Mouse (Mus musculus) kidney, embryonic 16.5 days (tissue): Measurements from ENCODE around the gene Sccpdh. TPM values are rescaled to one million over a fixed set of nuclear protein-coding genes. Genes with fewer than 3 reads are reported as not detected.
"Not testable (repeated sequence)": the region's sequence is repeated elsewhere in the genome, so short reads cannot be mapped to it uniquely, and the experiment has no call there.

ENCODE experiments used
- ATAC-seq: fragments of 200-750 bp; cut with Nextera tagmentation; 2 replicates; pipeline ENCODE4 v1.8.0; 2017; ENCODE audit warnings: moderate TSS enrichment; ENCODE audit not compliant: low FRiP score, low TSS enrichment
- H3K27ac ChIP-seq: fragments of 300-500 bp; sonication (generic); 2 replicates; pipeline ENCODE4 v1.5.1; 2014; ENCODE audit warnings: low read length
- H3K27me3 ChIP-seq: fragments of 300-500 bp; sonication (generic); 2 replicates; pipeline ENCODE4 v1.6.1; 2014; ENCODE audit warnings: low read length, control low read depth, mixed read lengths; ENCODE audit not compliant: insufficient read depth
- H3K36me3 ChIP-seq: fragments of 300-500 bp; sonication (generic); 2 replicates; pipeline ENCODE4 v1.6.1; 2014; ENCODE audit warnings: low read length, control low read depth, mixed read lengths; ENCODE audit not compliant: insufficient read depth
- H3K4me1 ChIP-seq: fragments of 300-500 bp; sonication (generic); 2 replicates; pipeline ENCODE4 v1.6.1; 2014; ENCODE audit warnings: low read length, control low read depth, mixed read lengths; ENCODE audit not compliant: insufficient read depth
- H3K4me2 ChIP-seq: fragments of 300-500 bp; sonication (generic); replicated peaks from 2 replicates; pipeline ENCODE4 v1.6.1; 2014; ENCODE audit warnings: low read depth, low read length
- H3K4me3 ChIP-seq: fragments of 300-500 bp; sonication (generic); 2 replicates; pipeline ENCODE4 v1.5.1; 2014; ENCODE audit warnings: mild to moderate bottlenecking, low read length
- H3K9ac ChIP-seq: fragments of 300-500 bp; sonication (generic); replicated peaks from 2 replicates; pipeline ENCODE4 v1.6.1; 2014; ENCODE audit warnings: low read length
- H3K9me3 ChIP-seq: fragments of 300-500 bp; sonication (generic); 2 replicates; pipeline ENCODE4 v1.6.1; 2016; ENCODE audit warnings: low read length, control low read depth
- WGBS: fragments of 180-500 bp; shearing (Covaris S2); extraction: QIAGEN DNeasy Blood & Tissue Kit; methylation state at CpG from one replicate; pipeline ENCODE4 v1.1.7; 2014; 5-methylcytosine and 5-hydroxymethylcytosine counted together
- polyA plus RNA-seq: library from polyadenylated mRNA; unstranded; fragments of >200 nt; fragmentation: Nextera tagmentation; extraction: Ambion mirVana; gene quantifications from 2 replicates; pipeline ENCODE4 v1.2.1, GENCODE M21; 2015

The Sccpdh gene
- polyA plus RNA-seq, 1 experiment from 2014 or later: 76.2 TPM

DNA sequence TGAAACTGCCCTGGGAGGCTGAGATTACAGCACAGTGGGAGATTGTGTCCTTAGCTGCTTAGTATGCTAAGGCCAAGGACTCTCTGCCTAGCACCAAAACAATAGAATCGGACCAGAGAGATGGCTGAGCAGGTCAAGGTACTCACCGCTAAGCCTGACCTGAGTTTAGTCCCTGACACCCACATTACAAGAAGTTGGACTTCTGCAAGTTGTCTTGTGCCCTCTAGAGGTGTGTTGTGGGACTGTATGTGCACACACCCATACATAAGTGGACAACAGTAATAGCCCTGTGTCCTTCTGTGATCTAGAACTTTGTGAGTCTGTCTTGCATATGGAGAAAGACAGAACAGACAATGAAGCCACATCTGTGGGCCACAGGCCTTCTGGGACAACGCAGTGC, 33.9 kb upstream of the Sccpdh start:
- Histone ChIP-seq H3K27me3 (no peaks in the 10 kb centered on the region), H3K9me3 (no peaks in the 10 kb centered on the region), H3K4me3 (no peak overlapping the region), H3K27ac (no peak overlapping the region), H3K9ac (no peak overlapping the region), H3K36me3 (no peaks in the 10 kb centered on the region), H3K4me2 (no peak overlapping the region), H3K4me1 (no peaks in the 10 kb centered on the region)
- ATAC-seq: no peak
- WGBS: 84% methylated on average over 3 of the region's 3 CpGs

DNA sequence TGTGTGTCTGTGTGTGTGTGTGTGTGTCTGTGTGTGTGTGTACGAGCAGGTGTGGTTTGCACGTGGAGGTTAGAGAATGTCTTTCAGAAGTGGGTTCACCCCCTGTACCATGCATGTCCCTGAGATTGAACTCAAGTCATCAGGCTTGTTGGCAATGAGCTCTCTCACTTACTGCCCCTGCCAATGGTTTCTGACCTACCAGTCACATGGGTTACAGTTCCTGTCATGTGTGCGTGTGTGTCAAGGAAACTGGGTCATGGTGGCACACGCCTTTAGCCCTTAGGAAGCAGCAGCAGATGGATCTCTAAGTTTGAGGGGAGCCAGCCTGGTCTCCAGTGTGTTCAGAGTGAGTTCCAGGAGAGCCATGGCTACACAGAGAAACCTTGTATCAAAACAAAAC, 25.3 kb upstream of the Sccpdh start:
- no peak for ATAC-seq
- H3K27ac ChIP-seq: no peak overlapping the region
- WGBS: 82% methylated on average over 4 of the region's 4 CpGs

DNA sequence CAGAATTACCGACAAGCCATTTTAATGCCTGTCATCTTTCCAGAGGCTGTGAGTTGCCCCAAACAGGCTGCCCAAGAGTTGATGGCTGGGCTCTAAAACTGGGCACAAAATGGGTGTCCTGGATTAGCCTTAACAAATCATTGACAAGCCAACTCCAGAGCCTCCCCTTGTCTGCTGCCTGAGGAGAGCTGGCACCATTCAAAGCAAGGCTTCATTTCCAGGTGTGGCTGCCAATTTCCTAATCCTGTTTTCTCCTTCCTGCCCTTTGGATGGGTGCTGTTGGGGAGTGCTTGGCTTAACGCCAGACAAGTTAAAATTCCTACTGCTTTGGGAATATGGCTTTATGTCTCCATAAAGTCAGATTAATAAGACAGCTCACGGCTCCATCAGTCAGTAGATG, 23.9 kb upstream of the Sccpdh start:
- H3K36me3 ChIP-seq: no peaks in the 10 kb centered on the region
- no peaks in the 10 kb centered on the region for H3K9me3 ChIP-seq
- H3K4me3 ChIP-seq: no peak overlapping the region
- H3K4me2 ChIP-seq: no peak overlapping the region
- no peak overlapping the region for H3K27ac ChIP-seq
- H3K27me3 ChIP-seq: no peaks in the 10 kb centered on the region
- 65% methylated on average over 3 of the region's 3 CpGs for WGBS
- no peaks in the 10 kb centered on the region for H3K4me1 ChIP-seq
- no peak for ATAC-seq
- H3K9ac ChIP-seq: no peak overlapping the region

More for the DNA sequence above, 25.3 kb upstream of the Sccpdh start:
- Histone ChIP-seq H3K27me3 (no peaks in the 10 kb centered on the region), H3K9me3 (no peaks in the 10 kb centered on the region), H3K4me2 (no peak overlapping the region), H3K4me1 (no peaks in the 10 kb centered on the region), H3K36me3 (no peaks in the 10 kb centered on the region), H3K9ac (no peak overlapping the region), H3K4me3 (no peak overlapping the region)

DNA sequence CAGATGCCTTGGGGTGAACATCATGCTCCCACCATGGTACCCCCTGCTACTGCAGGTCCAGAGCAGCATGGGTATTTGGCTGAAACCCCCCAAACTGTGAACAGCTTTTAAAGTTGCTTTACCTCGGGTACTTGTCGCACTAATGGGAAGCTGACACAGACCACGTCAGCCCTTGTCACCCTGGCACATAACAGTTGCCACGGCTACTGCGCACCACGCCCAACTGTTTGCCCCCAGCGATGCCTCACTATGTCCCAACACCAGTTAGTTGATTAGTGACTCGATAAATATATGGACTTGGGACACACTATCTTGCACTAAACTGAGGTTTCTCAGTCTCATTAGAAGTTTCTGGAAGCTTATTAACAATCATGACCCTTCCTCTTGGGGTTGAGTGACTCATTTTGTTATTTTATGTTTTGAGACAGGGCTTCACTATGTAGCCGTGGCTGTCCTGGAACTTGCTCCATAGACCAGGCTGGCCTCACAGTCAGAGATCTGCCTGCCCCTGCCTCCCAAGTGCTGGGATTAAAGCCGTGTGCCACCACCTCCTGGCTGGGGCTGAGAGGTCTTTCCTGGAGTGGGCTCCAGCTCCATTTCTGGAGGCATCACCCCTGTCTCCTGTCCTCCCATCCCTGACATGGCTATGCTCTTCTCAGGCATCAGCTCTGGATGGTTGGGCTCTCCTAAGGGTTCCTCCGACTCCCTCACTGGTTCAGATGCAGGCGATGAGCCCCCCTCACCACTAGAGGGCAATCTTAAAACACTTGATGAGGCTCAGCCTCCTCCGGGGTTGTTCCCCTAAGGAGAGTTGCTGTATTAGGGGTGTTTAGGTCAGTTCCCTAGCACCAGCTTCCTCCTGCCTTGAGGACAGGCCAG, 22.7 kb upstream of the Sccpdh start:
- Histone ChIP-seq H3K27ac (no peak overlapping the region), H3K9ac (no peak overlapping the region), H3K4me2 (peak overlapping the region; percentile 35), H3K36me3 (no peaks in the 10 kb centered on the region), H3K9me3 (no peaks in the 10 kb centered on the region), H3K4me3 (peak overlapping the region; percentile 8; the same call in 1 of the 2 replicates), H3K4me1 (no peaks in the 10 kb centered on the region), H3K27me3 (no peaks in the 10 kb centered on the region)
- 63% methylated on average over 13 of the region's 13 CpGs for WGBS
- peak; percentile 89 for ATAC-seq

DNA sequence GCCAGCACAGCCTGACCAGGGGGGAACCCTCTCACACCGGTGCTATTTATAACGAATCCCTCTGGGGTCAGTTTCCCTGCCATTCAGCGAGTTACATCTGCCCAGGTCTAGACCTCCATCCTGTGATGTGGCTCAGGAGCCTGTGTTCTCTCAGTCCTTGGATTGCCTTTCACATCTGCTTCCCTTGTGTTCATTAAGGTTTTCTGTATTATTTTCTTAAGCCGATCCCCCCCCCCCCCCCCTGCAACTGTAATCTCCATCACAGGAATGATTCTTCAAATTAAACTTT, 22.1 kb upstream of the Sccpdh start:
- H3K9me3 ChIP-seq: no peaks in the 10 kb centered on the region
- no peak for ATAC-seq
- H3K4me2 ChIP-seq: peak overlapping the region; percentile 35
- H3K27me3 ChIP-seq: no peaks in the 10 kb centered on the region
- H3K36me3 ChIP-seq: no peaks in the 10 kb centered on the region
- H3K27ac ChIP-seq: no peak overlapping the region
- no peak overlapping the region for H3K9ac ChIP-seq
- H3K4me1 ChIP-seq: no peaks in the 10 kb centered on the region
- peak overlapping the region; percentile 8; the same call in 1 of the 2 replicates for H3K4me3 ChIP-seq
- WGBS: 32% methylated on average over 4 of the region's 4 CpGs

DNA sequence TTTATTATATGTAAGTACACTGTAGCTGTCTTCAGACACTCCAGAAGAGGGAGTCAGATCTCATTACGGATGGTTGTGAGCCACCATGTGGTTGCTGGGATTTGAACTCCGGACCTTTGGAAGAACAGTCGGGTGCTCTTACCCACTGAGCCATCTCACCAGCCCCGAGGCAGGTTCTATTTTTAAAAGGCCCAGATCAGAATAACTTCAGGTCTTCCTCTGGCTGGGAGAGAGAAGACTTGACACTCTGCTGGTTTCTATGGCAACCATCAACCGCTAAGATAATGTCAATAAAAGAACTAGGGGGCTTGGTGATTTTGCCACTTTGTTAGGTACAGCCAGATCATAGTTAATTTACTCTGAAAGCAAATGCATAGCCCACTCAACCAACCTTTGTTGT, 19.3 kb upstream of the Sccpdh start:
- H3K4me1 ChIP-seq, ATAC-seq, H3K27me3 ChIP-seq, H3K27ac ChIP-seq, H3K9ac ChIP-seq, H3K9me3 ChIP-seq, H3K4me2 ChIP-seq, H3K4me3 ChIP-seq, H3K36me3 ChIP-seq: not testable (repeated sequence)
- 79% methylated on average over 4 of the region's 5 CpGs for WGBS

DNA sequence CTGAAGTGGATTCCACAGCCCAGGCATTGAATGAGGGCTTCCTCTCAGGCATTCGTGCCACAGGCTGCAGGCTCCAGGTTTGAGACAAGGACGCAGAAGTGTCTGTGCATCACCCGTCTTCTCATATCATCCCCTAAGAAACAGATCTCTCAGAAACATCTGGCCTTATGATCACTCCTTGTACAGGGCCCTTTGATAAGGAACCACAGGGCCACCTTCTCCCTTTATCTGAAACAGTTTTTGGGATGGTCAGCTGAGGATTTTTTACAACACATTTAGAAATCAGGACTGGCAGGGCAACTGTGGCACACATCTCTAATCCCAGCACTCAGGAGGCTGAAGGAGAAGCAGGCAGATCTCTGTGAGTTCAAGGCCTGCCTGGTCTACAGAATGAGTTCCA, 18.7 kb upstream of the Sccpdh start:
- Histone ChIP-seq H3K27me3 (no peaks in the 10 kb centered on the region), H3K4me1 (no peaks in the 10 kb centered on the region), H3K36me3 (no peaks in the 10 kb centered on the region), H3K9me3 (no peaks in the 10 kb centered on the region), H3K4me3 (no peak overlapping the region), H3K27ac (no peak overlapping the region), H3K4me2 (no peak overlapping the region), H3K9ac (no peak overlapping the region)
- ATAC-seq: no peak
- WGBS: 83% methylated on average over 3 of the region's 3 CpGs

DNA sequence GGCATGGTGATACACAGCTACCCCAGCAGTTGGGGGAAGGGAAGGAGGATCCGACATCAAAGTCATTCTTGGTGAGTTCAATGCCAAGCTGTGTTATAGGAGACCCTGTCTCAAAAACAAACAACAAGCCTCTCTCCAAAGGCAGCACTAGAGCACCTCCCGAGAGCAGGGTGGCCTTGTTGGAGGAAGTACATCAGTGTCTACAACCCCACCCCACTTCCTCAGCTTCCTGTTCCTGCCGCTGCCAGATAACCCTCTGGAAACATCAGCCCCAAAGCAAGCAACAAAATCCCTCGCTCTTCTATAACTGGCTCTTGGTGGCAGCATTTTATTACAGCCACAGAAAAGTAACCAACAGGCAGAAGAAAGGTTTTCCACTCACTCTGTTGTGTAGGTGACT, 17.7 kb upstream of the Sccpdh start:
- Histone ChIP-seq H3K9ac (no peak overlapping the region), H3K36me3 (no peaks in the 10 kb centered on the region), H3K4me1 (no peaks in the 10 kb centered on the region), H3K9me3 (no peaks in the 10 kb centered on the region), H3K4me2 (no peak overlapping the region), H3K4me3 (no peak overlapping the region), H3K27ac (no peak overlapping the region), H3K27me3 (no peaks in the 10 kb centered on the region)
- ATAC-seq: no peak
- 52% methylated on average over 4 of the region's 4 CpGs for WGBS

DNA sequence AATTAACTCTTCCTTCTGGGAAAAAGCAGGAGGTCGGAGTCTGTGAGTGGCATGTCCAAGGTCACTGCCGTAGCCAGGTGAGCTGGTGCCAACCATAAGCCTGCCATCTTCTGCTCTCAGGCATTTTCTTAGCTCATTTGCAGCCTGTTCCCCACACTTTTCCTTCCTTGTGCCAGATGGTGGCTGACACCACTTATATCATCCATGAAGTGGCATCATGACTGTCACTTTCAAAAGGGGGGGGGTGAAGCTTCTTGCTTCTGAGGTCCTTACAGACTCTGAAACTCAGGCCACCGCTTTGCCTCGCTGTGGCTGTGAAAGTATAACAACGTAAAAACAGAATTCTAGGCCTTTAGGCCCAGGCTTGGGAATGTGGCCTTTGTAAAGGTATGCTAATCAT, 16.8 kb upstream of the Sccpdh start:
- Histone ChIP-seq H3K4me2 (no peak overlapping the region), H3K4me3 (no peak overlapping the region), H3K27ac (no peak overlapping the region), H3K4me1 (no peaks in the 10 kb centered on the region), H3K27me3 (no peaks in the 10 kb centered on the region), H3K36me3 (no peaks in the 10 kb centered on the region), H3K9me3 (no peaks in the 10 kb centered on the region), H3K9ac (no peak overlapping the region)
- 86% methylated on average over 5 of the region's 5 CpGs for WGBS
- ATAC-seq: no peak

DNA sequence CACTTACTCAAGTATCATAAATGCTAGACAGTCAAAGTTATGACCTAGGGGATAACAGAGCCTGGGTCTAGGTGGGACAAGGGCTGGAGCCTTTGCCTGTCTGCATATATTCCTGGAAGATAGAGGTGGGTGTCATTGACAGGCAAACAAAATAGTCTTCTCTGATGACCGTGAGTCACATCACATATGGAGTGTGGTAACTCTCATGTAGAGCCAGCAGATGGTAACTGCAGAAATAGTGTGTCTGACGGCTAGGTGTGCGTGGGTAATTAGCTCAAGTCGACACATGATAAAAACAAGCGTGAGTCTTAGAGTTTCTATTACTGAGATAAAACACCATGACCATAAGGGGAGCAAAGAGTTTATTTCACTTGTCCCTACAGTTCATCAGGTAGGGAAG, 4.9 kb upstream of the Sccpdh start:
- Histone ChIP-seq H3K9me3 (no peaks in the 10 kb centered on the region), H3K36me3 (no peaks in the 10 kb centered on the region), H3K4me2 (no peak overlapping the region), H3K4me3 (no peak overlapping the region), H3K27me3 (no peaks in the 10 kb centered on the region), H3K4me1 (no peaks in the 10 kb centered on the region; the same call in 1 of the 2 replicates), H3K27ac (no peak overlapping the region), H3K9ac (no peak overlapping the region)
- ATAC-seq: no peak
- WGBS: 88% methylated on average over 5 of the region's 5 CpGs
